Mouse (Mus musculus): Measurements from ENCODE around the gene Fam126b. TPM values are rescaled to one million over a fixed set of nuclear protein-coding genes. Genes with fewer than 3 reads are reported as not detected.

The Fam126b gene
- polyA plus RNA-seq, 1 experiment from 2014 or later: 15.7 TPM

DNA sequence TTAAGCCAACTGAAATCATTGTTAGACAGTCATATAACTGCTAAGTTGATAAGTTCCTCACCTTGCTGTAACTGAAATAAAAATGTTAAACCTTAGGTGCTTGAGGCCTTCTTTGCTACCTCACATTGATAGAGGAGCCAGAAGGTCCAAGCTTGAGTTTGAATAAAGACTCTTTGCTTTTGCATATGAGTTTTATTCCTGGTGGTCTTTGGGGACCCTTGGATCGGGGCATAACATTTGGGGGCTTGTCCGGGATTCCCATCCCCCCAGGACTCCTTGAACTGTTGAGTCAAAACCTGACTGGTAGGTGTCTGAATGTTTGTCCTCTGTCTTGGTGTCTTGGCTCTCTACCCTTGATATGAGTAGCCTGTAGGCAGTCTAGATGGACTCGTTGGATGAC, 78.9 kb downstream of the Fam126b start:
- no peak overlapping the region for H3K9ac ChIP-seq
- peaks cover 26% of the 10 kb centered on the region for H3K9me3 ChIP-seq (ENCODE audit: control insufficient read depth, low read length)
- 96% methylated on average over 3 of the region's 3 CpGs for WGBS
- H3K4me2 ChIP-seq (replicated peaks): no peak overlapping the region
- DNase-seq (ENCODE audit: low spot score): no peak
- no peak overlapping the region for H3K4me3 ChIP-seq (replicated peaks; ENCODE audit: low read length)
- H3K27ac ChIP-seq: no peak overlapping the region
- H3K4me1 ChIP-seq (replicated peaks; ENCODE audit: control insufficient read depth, insufficient read depth, low read length): peaks cover 15% of the 10 kb centered on the region
- ATAC-seq (ENCODE audit: low FRiP score): no peak
- no peaks in the 10 kb centered on the region for H3K36me3 ChIP-seq (replicated peaks; ENCODE audit: control insufficient read depth, insufficient read depth)
- H3K27me3 ChIP-seq (ENCODE audit: control insufficient read depth, insufficient read depth, low read length): no peaks in the 10 kb centered on the region

DNA sequence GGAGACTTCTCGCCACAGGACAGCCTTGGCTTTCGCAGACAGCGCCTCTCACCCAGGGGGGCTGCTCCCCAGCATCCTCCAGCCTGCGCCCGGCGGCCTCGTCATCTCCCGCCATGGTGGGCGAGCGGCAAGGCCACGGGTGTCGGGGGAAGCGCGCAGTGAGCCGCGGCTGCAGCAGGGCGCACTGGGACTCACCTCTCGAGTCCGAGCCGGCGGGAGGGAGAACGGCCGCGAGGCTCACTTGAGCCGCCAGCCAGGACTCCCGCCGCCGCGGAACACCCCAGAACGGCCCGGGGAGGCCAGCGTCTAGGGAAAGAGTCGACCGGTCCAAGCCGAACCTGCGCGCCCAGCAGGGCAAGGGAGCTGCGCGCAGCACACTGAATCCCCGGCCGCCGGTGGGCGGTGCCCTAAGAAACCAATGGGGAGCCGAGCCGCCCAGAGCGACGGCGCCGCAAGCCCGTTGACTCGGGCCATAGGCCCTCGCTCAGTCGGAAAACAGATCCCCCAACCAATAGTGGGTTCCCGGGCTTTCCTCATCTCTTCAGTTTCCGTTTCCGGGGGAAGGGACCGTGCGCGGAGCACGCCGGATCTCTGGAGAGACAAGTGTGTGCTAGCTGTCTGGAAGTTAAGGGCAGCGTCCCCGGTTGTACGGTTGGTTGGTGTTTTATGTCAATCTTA, 81.4 kb downstream of the Fam126b start, which contains the start of gene Orc2:
TSS of gene Orc2 (minus strand) at position 533 of the 678 bp plus-strand sequence.
- Histone ChIP-seq H3K27me3 (ENCODE audit: control insufficient read depth, insufficient read depth, low read length) (no peaks in the 10 kb centered on the region), H3K9me3 (ENCODE audit: control insufficient read depth, low read length) (peaks cover 18% of the 10 kb centered on the region), H3K4me3 (replicated peaks; ENCODE audit: low read length) (peak within 1 kb of the TSS; percentile 70), H3K36me3 (replicated peaks; ENCODE audit: control insufficient read depth, insufficient read depth) (peaks cover 10% of the 10 kb centered on the region), H3K4me2 (replicated peaks) (peak within 1 kb of the TSS; percentile 70), H3K4me1 (replicated peaks; ENCODE audit: control insufficient read depth, insufficient read depth, low read length) (peaks cover 15% of the 10 kb centered on the region), H3K27ac (peak within 1 kb of the TSS; percentile 67), H3K9ac (peak within 1 kb of the TSS; percentile 77)
- WGBS: under 1% methylated on average over 64 of the region's 64 CpGs
- DNase-seq (ENCODE audit: low spot score): peak; percentile 93
- ATAC-seq (ENCODE audit: low FRiP score): peak; percentile 100

DNA sequence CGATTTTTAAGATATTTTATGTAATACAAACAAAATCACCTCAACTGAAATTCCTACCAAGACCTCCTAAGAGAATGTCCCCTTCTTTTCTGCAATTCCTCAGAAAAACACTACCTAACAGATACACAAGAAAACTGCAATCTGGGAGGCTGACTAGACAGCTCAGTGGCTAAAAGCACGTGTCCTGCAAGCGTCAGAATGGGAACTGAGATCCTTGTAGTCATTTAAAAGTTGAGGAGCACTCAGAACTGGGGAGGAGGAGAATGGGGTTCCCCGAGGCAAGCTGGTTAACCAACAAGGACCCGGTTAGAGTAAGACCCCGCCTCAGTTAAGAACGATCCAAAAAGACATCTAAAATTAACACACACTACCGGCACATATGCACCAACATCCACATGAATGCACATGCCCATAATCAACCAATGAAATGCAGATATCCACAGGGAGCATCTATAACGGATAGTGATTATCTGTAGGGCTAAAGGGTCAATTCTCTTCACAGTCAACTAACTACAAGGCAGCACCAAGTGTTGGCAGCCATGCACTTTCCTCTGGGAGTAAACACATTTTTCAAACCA, 82.2 kb downstream of the Fam126b start:
- ATAC-seq (ENCODE audit: low FRiP score): no peak
- Histone ChIP-seq H3K9me3 (ENCODE audit: control insufficient read depth, low read length) (peaks cover 18% of the 10 kb centered on the region), H3K36me3 (replicated peaks; ENCODE audit: control insufficient read depth, insufficient read depth) (peaks cover 18% of the 10 kb centered on the region), H3K9ac (peak overlapping the region; percentile 77), H3K4me3 (replicated peaks; ENCODE audit: low read length) (peak overlapping the region; percentile 70), H3K4me2 (replicated peaks) (peak overlapping the region; percentile 70), H3K27me3 (ENCODE audit: control insufficient read depth, insufficient read depth, low read length) (no peaks in the 10 kb centered on the region), H3K4me1 (replicated peaks; ENCODE audit: control insufficient read depth, insufficient read depth, low read length) (peaks cover 15% of the 10 kb centered on the region), H3K27ac (no peak overlapping the region)
- 29% methylated on average over 9 of the region's 9 CpGs for WGBS
- DNase-seq (ENCODE audit: low spot score): no peak

DNA sequence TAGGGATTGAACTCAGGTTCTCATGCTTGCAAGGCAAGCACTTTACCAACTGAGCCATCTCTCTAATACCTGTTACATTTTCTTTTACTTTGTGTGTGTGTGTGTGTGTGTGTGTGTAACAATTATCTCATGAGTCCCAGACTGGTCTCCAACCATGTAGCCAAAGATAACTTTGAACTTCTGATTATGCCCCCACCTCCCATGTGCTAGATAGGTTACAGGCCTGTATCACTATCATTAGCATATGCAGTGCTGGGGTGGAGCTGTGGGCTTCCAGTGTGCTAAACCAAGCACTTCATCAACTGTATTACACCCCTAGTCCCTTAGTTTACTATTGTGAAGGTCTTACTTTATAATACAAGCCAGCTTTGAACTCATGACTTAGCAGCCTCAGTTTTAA, 83.0 kb downstream of the Fam126b start:
- Histone ChIP-seq H3K9me3 (ENCODE audit: control insufficient read depth, low read length) (peaks cover 12% of the 10 kb centered on the region), H3K9ac (peak overlapping the region; percentile 77; the same call in 1 of the 2 replicates), H3K4me1 (replicated peaks; ENCODE audit: control insufficient read depth, insufficient read depth, low read length) (peaks cover 15% of the 10 kb centered on the region), H3K4me2 (replicated peaks) (peak overlapping the region; percentile 70), H3K27ac (no peak overlapping the region), H3K27me3 (ENCODE audit: control insufficient read depth, insufficient read depth, low read length) (no peaks in the 10 kb centered on the region), H3K4me3 (replicated peaks; ENCODE audit: low read length) (no peak overlapping the region), H3K36me3 (replicated peaks; ENCODE audit: control insufficient read depth, insufficient read depth) (peaks cover 24% of the 10 kb centered on the region)
- no peak for ATAC-seq (ENCODE audit: low FRiP score)
- no peak for DNase-seq (ENCODE audit: low spot score)

DNA sequence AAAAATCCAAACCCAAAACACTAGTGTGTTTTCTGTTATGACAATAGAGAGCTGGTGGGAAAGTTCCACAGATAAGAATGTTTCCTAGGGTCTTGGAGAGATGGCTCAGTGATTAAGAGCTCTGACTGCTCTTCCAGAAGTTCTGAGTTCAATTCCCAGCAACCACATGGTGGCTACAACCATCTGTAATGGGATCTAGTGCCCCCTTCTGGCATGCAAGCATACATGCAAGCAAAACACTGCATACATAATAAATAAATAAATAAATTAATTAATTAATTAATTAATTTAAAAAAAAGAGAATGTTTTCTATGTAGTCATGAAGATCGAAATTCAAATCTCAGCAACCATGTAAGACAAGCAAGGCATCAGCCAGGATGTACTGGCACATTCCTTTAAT, 87.4 kb downstream of the Fam126b start:
- peaks cover 58% of the 10 kb centered on the region for H3K36me3 ChIP-seq (replicated peaks; ENCODE audit: control insufficient read depth, insufficient read depth)
- no peak for DNase-seq (ENCODE audit: low spot score)
- no peak overlapping the region for H3K4me3 ChIP-seq (replicated peaks; ENCODE audit: low read length)

DNA sequence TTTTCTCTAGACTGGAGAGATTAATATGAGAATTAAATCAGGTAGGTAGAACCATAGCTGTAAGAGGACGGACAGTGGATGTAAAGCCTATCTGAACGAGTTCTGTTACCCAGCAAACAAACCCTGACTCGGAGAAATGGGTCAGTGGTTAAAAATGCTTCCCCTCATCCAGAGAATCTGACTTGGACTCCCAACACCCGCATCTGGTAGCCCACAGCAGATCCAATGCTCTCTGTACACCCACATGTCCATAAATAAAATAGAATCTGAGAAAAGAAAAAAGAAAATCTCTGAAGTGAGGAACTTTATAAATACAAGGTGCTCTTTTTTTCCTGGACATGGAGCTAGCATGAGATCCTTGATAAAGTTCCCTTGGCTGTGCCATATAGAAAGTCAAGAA, 88.4 kb downstream of the Fam126b start:
- Histone ChIP-seq H3K4me2 (replicated peaks) (no peak overlapping the region), H3K36me3 (replicated peaks; ENCODE audit: control insufficient read depth, insufficient read depth) (peaks cover 69% of the 10 kb centered on the region), H3K4me3 (replicated peaks; ENCODE audit: low read length) (no peak overlapping the region), H3K9me3 (ENCODE audit: control insufficient read depth, low read length) (no peaks in the 10 kb centered on the region), H3K9ac (no peak overlapping the region), H3K4me1 (replicated peaks; ENCODE audit: control insufficient read depth, insufficient read depth, low read length) (peaks cover under 1% of the 10 kb centered on the region; the same call in 1 of the 2 replicates), H3K27me3 (ENCODE audit: control insufficient read depth, insufficient read depth, low read length) (no peaks in the 10 kb centered on the region), H3K27ac (no peak overlapping the region)
- no peak for ATAC-seq (ENCODE audit: low FRiP score)
- 93% methylated on average over 4 of the region's 4 CpGs for WGBS
- no peak for DNase-seq (ENCODE audit: low spot score)

More for the DNA sequence above, 87.4 kb downstream of the Fam126b start:
- H3K9ac ChIP-seq: no peak overlapping the region
- ATAC-seq (ENCODE audit: low FRiP score): no peak
- H3K27ac ChIP-seq: no peak overlapping the region
- WGBS: 92% methylated on average over 1 of the region's 1 CpGs
- no peaks in the 10 kb centered on the region for H3K9me3 ChIP-seq (ENCODE audit: control insufficient read depth, low read length)
- H3K27me3 ChIP-seq (ENCODE audit: control insufficient read depth, insufficient read depth, low read length): no peaks in the 10 kb centered on the region
- peaks cover 11% of the 10 kb centered on the region for H3K4me1 ChIP-seq (replicated peaks; ENCODE audit: control insufficient read depth, insufficient read depth, low read length)
- H3K4me2 ChIP-seq (replicated peaks): no peak overlapping the region

DNA sequence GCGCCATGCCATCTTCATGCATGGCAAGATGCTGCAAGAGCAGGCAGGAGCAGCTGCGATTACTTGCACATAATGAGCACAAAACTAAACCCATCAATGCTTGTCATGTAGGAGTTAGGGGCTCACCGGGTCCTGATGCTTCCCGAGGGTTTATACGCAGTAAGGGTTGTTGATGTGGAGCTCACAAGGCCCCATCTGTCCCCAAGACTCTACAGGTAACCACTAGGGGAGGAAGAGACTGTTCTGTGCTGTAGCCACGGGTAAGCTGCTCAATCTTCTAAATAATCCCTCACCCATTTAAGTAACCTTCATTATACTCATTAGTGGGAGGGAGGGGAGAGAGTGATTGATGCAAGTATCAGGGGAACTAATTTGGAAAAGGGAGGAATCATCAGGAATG, 90.5 kb downstream of the Fam126b start:
- Histone ChIP-seq H3K4me1 (replicated peaks; ENCODE audit: control insufficient read depth, insufficient read depth, low read length) (no peaks in the 10 kb centered on the region), H3K4me3 (replicated peaks; ENCODE audit: low read length) (no peak overlapping the region), H3K27ac (no peak overlapping the region), H3K36me3 (replicated peaks; ENCODE audit: control insufficient read depth, insufficient read depth) (peaks cover 89% of the 10 kb centered on the region), H3K4me2 (replicated peaks) (no peak overlapping the region), H3K9ac (no peak overlapping the region), H3K9me3 (ENCODE audit: control insufficient read depth, low read length) (no peaks in the 10 kb centered on the region), H3K27me3 (ENCODE audit: control insufficient read depth, insufficient read depth, low read length) (no peaks in the 10 kb centered on the region)
- ATAC-seq (ENCODE audit: low FRiP score) (no peak), DNase-seq (ENCODE audit: low spot score) (no peak)
- 85% methylated on average over 6 of the region's 6 CpGs for WGBS

DNA sequence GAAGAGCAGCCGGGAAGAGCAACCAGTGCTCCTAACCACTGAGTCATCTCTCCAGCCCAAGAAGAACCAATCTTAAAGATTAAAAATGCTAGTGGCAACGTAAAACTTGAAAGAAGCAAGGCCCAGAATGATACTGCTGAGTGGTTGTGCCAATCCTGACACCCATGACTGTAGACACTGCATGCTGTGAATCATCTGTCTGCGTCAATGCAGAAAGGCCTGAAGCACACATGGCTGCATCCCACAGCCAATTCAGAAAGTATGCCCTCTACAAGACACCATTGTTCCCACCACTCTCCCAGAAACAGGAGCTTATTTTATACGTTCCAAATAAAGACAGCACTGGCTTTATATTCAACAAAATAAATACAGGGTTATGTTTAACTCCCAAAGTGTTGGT, 103.5 kb downstream of the Fam126b start:
- H3K36me3 ChIP-seq (replicated peaks; ENCODE audit: control insufficient read depth, insufficient read depth): peaks cover 88% of the 10 kb centered on the region
- H3K9ac ChIP-seq: no peak overlapping the region
- no peaks in the 10 kb centered on the region for H3K4me1 ChIP-seq (replicated peaks; ENCODE audit: control insufficient read depth, insufficient read depth, low read length)
- DNase-seq (ENCODE audit: low spot score): no peak
- H3K4me3 ChIP-seq (replicated peaks; ENCODE audit: low read length): no peak overlapping the region
- no peaks in the 10 kb centered on the region for H3K9me3 ChIP-seq (ENCODE audit: control insufficient read depth, low read length)
- no peak for ATAC-seq (ENCODE audit: low FRiP score)
- WGBS: 91% methylated on average over 4 of the region's 4 CpGs
- H3K27ac ChIP-seq: no peak overlapping the region
- H3K4me2 ChIP-seq (replicated peaks): no peak overlapping the region
- H3K27me3 ChIP-seq (ENCODE audit: control insufficient read depth, insufficient read depth, low read length): no peaks in the 10 kb centered on the region

DNA sequence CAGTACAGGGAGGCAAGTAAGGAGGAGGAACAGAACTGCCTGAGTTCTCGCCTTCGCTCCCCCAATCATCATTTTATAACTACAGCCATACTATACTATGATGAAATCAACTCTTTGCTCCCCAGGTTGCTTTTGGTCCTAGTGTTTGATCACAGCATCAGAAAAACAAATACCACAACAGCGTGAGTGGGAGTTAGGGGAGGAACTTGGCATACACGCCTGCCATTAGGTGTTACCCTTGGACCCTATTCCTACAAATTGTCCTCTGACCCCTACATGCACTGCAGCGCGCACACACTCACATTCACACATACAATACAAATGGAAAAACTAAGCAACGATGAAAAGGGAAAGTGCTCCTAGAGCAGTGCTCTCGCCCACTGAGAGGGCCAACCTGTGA, 110.5 kb downstream of the Fam126b start:
- Histone ChIP-seq H3K27ac (no peak overlapping the region), H3K27me3 (ENCODE audit: control insufficient read depth, insufficient read depth, low read length) (no peaks in the 10 kb centered on the region), H3K4me2 (replicated peaks) (no peak overlapping the region), H3K36me3 (replicated peaks; ENCODE audit: control insufficient read depth, insufficient read depth) (peaks cover 94% of the 10 kb centered on the region), H3K9me3 (ENCODE audit: control insufficient read depth, low read length) (no peaks in the 10 kb centered on the region), H3K4me3 (replicated peaks; ENCODE audit: low read length) (no peak overlapping the region), H3K4me1 (replicated peaks; ENCODE audit: control insufficient read depth, insufficient read depth, low read length) (no peaks in the 10 kb centered on the region), H3K9ac (no peak overlapping the region)
- ATAC-seq (ENCODE audit: low FRiP score): no peak
- WGBS: 99% methylated on average over 8 of the region's 8 CpGs
- DNase-seq (ENCODE audit: low spot score): no peak

Measured in hindbrain, embryonic 14.5 days (tissue).